Mouse (Mus musculus): Measurements from ENCODE around the gene Itga2. TPM values are rescaled to one million over a fixed set of nuclear protein-coding genes. Genes with fewer than 3 reads are reported as not detected.

Itga2 gene
- polyA plus RNA-seq, 1 experiment from 2014 or later = 1.3 TPM

GRCm38 (mm10) chr13:114855573-114856268, 76.2 kb downstream of the Itga2 start:
- H3K4me3 ChIP-seq (ENCODE audit: low read depth, low read length) = no peak overlapping the region
- H3K9me3 ChIP-seq (ENCODE audit: control insufficient read depth, low read length) = no peaks in the 10 kb centered on the region
- no peak overlapping the region for H3K9ac ChIP-seq (replicated peaks; ENCODE audit: low read depth, low read length)
- no peak for ATAC-seq (ENCODE audit: low read depth)
- no peak overlapping the region for H3K27ac ChIP-seq (ENCODE audit: low read depth, low read length)
- no peaks in the 10 kb centered on the region for H3K4me1 ChIP-seq (ENCODE audit: control insufficient read depth, insufficient read depth, low read length)
- H3K36me3 ChIP-seq (ENCODE audit: control insufficient read depth, insufficient read depth, low read length) = no peaks in the 10 kb centered on the region
- H3K4me2 ChIP-seq (ENCODE audit: low read depth, low read length) = no peak overlapping the region
- 34% methylated on average over 15 of the region's 15 CpGs for WGBS
- H3K27me3 ChIP-seq (ENCODE audit: control insufficient read depth, insufficient read depth, low read length) = no peaks in the 10 kb centered on the region

GRCm38 (mm10) chr13:114854428-114854827, 77.5 kb downstream of the Itga2 start:
- ATAC-seq (ENCODE audit: low read depth) = no peak
- Histone ChIP-seq H3K4me3 (ENCODE audit: low read depth, low read length) (no peak overlapping the region), H3K9ac (replicated peaks; ENCODE audit: low read depth, low read length) (no peak overlapping the region), H3K9me3 (ENCODE audit: control insufficient read depth, low read length) (no peaks in the 10 kb centered on the region), H3K4me1 (ENCODE audit: control insufficient read depth, insufficient read depth, low read length) (no peaks in the 10 kb centered on the region), H3K4me2 (ENCODE audit: low read depth, low read length) (no peak overlapping the region), H3K27ac (ENCODE audit: low read depth, low read length) (no peak overlapping the region), H3K27me3 (ENCODE audit: control insufficient read depth, insufficient read depth, low read length) (no peaks in the 10 kb centered on the region), H3K36me3 (ENCODE audit: control insufficient read depth, insufficient read depth, low read length) (no peaks in the 10 kb centered on the region)
- 94% methylated on average over 3 of the region's 3 CpGs for WGBS

GRCm38 (mm10) chr13:114854023-114854422, 77.9 kb downstream of the Itga2 start:
- H3K4me3 ChIP-seq (ENCODE audit: low read depth, low read length) = no peak overlapping the region
- H3K9ac ChIP-seq (replicated peaks; ENCODE audit: low read depth, low read length) = no peak overlapping the region
- no peak overlapping the region for H3K4me2 ChIP-seq (ENCODE audit: low read depth, low read length)
- H3K27me3 ChIP-seq (ENCODE audit: control insufficient read depth, insufficient read depth, low read length) = no peaks in the 10 kb centered on the region
- no peak for ATAC-seq (ENCODE audit: low read depth)
- H3K9me3 ChIP-seq (ENCODE audit: control insufficient read depth, low read length) = no peaks in the 10 kb centered on the region
- no peaks in the 10 kb centered on the region for H3K36me3 ChIP-seq (ENCODE audit: control insufficient read depth, insufficient read depth, low read length)
- 91% methylated on average over 6 of the region's 6 CpGs for WGBS
- no peak overlapping the region for H3K27ac ChIP-seq (ENCODE audit: low read depth, low read length)
- H3K4me1 ChIP-seq (ENCODE audit: control insufficient read depth, insufficient read depth, low read length) = no peaks in the 10 kb centered on the region

- Histone ChIP-seq H3K9me3 (ENCODE audit: control insufficient read depth, low read length) (no peaks in the 10 kb centered on the region), H3K9ac (replicated peaks; ENCODE audit: low read depth, low read length) (no peak overlapping the region), H3K27ac (ENCODE audit: low read depth, low read length) (no peak overlapping the region), H3K4me3 (ENCODE audit: low read depth, low read length) (no peak overlapping the region), H3K4me1 (ENCODE audit: control insufficient read depth, insufficient read depth, low read length) (no peaks in the 10 kb centered on the region), H3K36me3 (ENCODE audit: control insufficient read depth, insufficient read depth, low read length) (no peaks in the 10 kb centered on the region), H3K4me2 (ENCODE audit: low read depth, low read length) (no peak overlapping the region), H3K27me3 (ENCODE audit: control insufficient read depth, insufficient read depth, low read length) (no peaks in the 10 kb centered on the region)
- no peak for ATAC-seq (ENCODE audit: low read depth)
- 85% methylated on average over 2 of the region's 2 CpGs for WGBS
These were observed 78.7 kb downstream of the Itga2 start for GRCm38 (mm10) chr13:114853152-114853551.

- no peaks in the 10 kb centered on the region for H3K36me3 ChIP-seq (ENCODE audit: control insufficient read depth, insufficient read depth, low read length)
- no peak overlapping the region for H3K27ac ChIP-seq (ENCODE audit: low read depth, low read length)
- H3K9ac ChIP-seq (replicated peaks; ENCODE audit: low read depth, low read length) = no peak overlapping the region
- H3K27me3 ChIP-seq (ENCODE audit: control insufficient read depth, insufficient read depth, low read length) = no peaks in the 10 kb centered on the region
- H3K9me3 ChIP-seq (ENCODE audit: control insufficient read depth, low read length) = no peaks in the 10 kb centered on the region
- no peak overlapping the region for H3K4me3 ChIP-seq (ENCODE audit: low read depth, low read length)
- H3K4me2 ChIP-seq (ENCODE audit: low read depth, low read length) = no peak overlapping the region
- no peaks in the 10 kb centered on the region for H3K4me1 ChIP-seq (ENCODE audit: control insufficient read depth, insufficient read depth, low read length)
- WGBS = 41% methylated on average over 6 of the region's 6 CpGs
- ATAC-seq (ENCODE audit: low read depth) = no peak
These were observed 79.4 kb downstream of the Itga2 start for GRCm38 (mm10) chr13:114852264-114853111.

GRCm38 (mm10) chr13:114848945-114849344, 83.0 kb downstream of the Itga2 start:
- Histone ChIP-seq H3K4me2 (ENCODE audit: low read depth, low read length) (no peak overlapping the region), H3K27ac (ENCODE audit: low read depth, low read length) (no peak overlapping the region), H3K9me3 (ENCODE audit: control insufficient read depth, low read length) (no peaks in the 10 kb centered on the region), H3K4me3 (ENCODE audit: low read depth, low read length) (no peak overlapping the region), H3K27me3 (ENCODE audit: control insufficient read depth, insufficient read depth, low read length) (no peaks in the 10 kb centered on the region), H3K4me1 (ENCODE audit: control insufficient read depth, insufficient read depth, low read length) (no peaks in the 10 kb centered on the region), H3K9ac (replicated peaks; ENCODE audit: low read depth, low read length) (no peak overlapping the region), H3K36me3 (ENCODE audit: control insufficient read depth, insufficient read depth, low read length) (no peaks in the 10 kb centered on the region)
- no peak for ATAC-seq (ENCODE audit: low read depth)
- 74% methylated on average over 3 of the region's 3 CpGs for WGBS

GRCm38 (mm10) chr13:114845804-114846203, 86.1 kb downstream of the Itga2 start:
- H3K27ac ChIP-seq (ENCODE audit: low read depth, low read length) = no peak overlapping the region
- H3K4me1 ChIP-seq (ENCODE audit: control insufficient read depth, insufficient read depth, low read length) = no peaks in the 10 kb centered on the region
- whole genome bisulfite sequencing = 85% methylated on average over 6 of the region's 6 CpGs
- H3K27me3 ChIP-seq (ENCODE audit: control insufficient read depth, insufficient read depth, low read length) = no peaks in the 10 kb centered on the region
- H3K4me3 ChIP-seq (ENCODE audit: low read depth, low read length) = no peak overlapping the region
- no peak overlapping the region for H3K9ac ChIP-seq (replicated peaks; ENCODE audit: low read depth, low read length)
- H3K9me3 ChIP-seq (ENCODE audit: control insufficient read depth, low read length) = no peaks in the 10 kb centered on the region
- H3K4me2 ChIP-seq (ENCODE audit: low read depth, low read length) = no peak overlapping the region
- no peaks in the 10 kb centered on the region for H3K36me3 ChIP-seq (ENCODE audit: control insufficient read depth, insufficient read depth, low read length)
- ATAC-seq (ENCODE audit: low read depth) = no peak

- Histone ChIP-seq H3K4me3 (ENCODE audit: low read depth, low read length) (no peak overlapping the region), H3K27me3 (ENCODE audit: control insufficient read depth, insufficient read depth, low read length) (no peaks in the 10 kb centered on the region), H3K4me2 (ENCODE audit: low read depth, low read length) (no peak overlapping the region), H3K4me1 (ENCODE audit: control insufficient read depth, insufficient read depth, low read length) (no peaks in the 10 kb centered on the region), H3K36me3 (ENCODE audit: control insufficient read depth, insufficient read depth, low read length) (no peaks in the 10 kb centered on the region), H3K9me3 (ENCODE audit: control insufficient read depth, low read length) (no peaks in the 10 kb centered on the region), H3K9ac (replicated peaks; ENCODE audit: low read depth, low read length) (no peak overlapping the region), H3K27ac (ENCODE audit: low read depth, low read length) (no peak overlapping the region)
- ATAC-seq (ENCODE audit: low read depth) = no peak
- 77% methylated on average over 1 of the region's 1 CpGs for WGBS
These were observed 88.6 kb downstream of the Itga2 start for GRCm38 (mm10) chr13:114843318-114843717.

- Histone ChIP-seq H3K9me3 (ENCODE audit: control insufficient read depth, low read length) (no peaks in the 10 kb centered on the region), H3K27ac (ENCODE audit: low read depth, low read length) (no peak overlapping the region), H3K4me1 (ENCODE audit: control insufficient read depth, insufficient read depth, low read length) (no peaks in the 10 kb centered on the region), H3K4me2 (ENCODE audit: low read depth, low read length) (no peak overlapping the region), H3K27me3 (ENCODE audit: control insufficient read depth, insufficient read depth, low read length) (no peaks in the 10 kb centered on the region), H3K4me3 (ENCODE audit: low read depth, low read length) (no peak overlapping the region), H3K9ac (replicated peaks; ENCODE audit: low read depth, low read length) (no peak overlapping the region), H3K36me3 (ENCODE audit: control insufficient read depth, insufficient read depth, low read length) (no peaks in the 10 kb centered on the region)
- no peak for ATAC-seq (ENCODE audit: low read depth)
- 90% methylated on average over 4 of the region's 4 CpGs for WGBS
These were observed 91.4 kb downstream of the Itga2 start for GRCm38 (mm10) chr13:114840545-114840944.
